Mouse (Mus musculus) thymus, adult 2 months (tissue): ENCODE measurements at regions not wholly inside any gene's neighbourhood (a gene's known extent, or its start where the extent isn't known, plus 50 kb on each side); places are given as distances from the start of the nearest gene placed in this dataset.

ENCODE experiments used
- DNase-seq: peaks from one replicate; pipeline ENCODE4 v3.0.0; 2021
- H3K27ac ChIP-seq: fragments of 200-500 bp; 2 replicates; pipeline ENCODE4 v1.5.1; 2012; ENCODE audit warnings: low read length, control low read depth; ENCODE audit not compliant: control insufficient read depth, insufficient read depth
- H3K27me3 ChIP-seq: fragments of 200-500 bp; 2 replicates; pipeline ENCODE4 v1.6.1; 2012; ENCODE audit warnings: mild to moderate bottlenecking, low read length, moderate library complexity, mixed read lengths; ENCODE audit not compliant: control insufficient read depth, insufficient read depth
- H3K36me3 ChIP-seq: fragments of 200-500 bp; 2 replicates; pipeline ENCODE4 v1.6.1; 2012; ENCODE audit warnings: mild to moderate bottlenecking, low read length, moderate library complexity; ENCODE audit not compliant: control insufficient read depth, insufficient read depth
- H3K4me1 ChIP-seq: fragments of 200-500 bp; replicated peaks from 2 replicates; pipeline ENCODE4 v1.6.1; 2012; ENCODE audit warnings: low read length; ENCODE audit not compliant: control insufficient read depth, insufficient read depth
- H3K4me3 ChIP-seq: fragments of 200-500 bp; 2 replicates; pipeline ENCODE4 v1.5.1; 2012; ENCODE audit warnings: mild to moderate bottlenecking, low read length, control low read depth, moderate library complexity; ENCODE audit not compliant: control insufficient read depth, insufficient read depth
- CTCF ChIP-seq: fragments of 200-500 bp; IDR thresholded peaks from 2 replicates; pipeline ENCODE4 v1.5.1; 2012; ENCODE audit warnings: mild to moderate bottlenecking, control low read depth, low read length, moderate library complexity, borderline replicate concordance; ENCODE audit not compliant: control insufficient read depth, poor library complexity, insufficient read depth; ENCODE audit errors: extremely low read depth
- POLR2A ChIP-seq: fragments of 200-500 bp; IDR thresholded peaks from 2 replicates; pipeline ENCODE4 v1.6.1; 2012; ENCODE audit warnings: mild to moderate bottlenecking, low read length, control low read depth, moderate library complexity; ENCODE audit not compliant: control insufficient read depth, poor library complexity, insufficient read depth; ENCODE audit errors: extremely low read depth
- WGBS: fragments of 180-500 bp; shearing (Covaris S2); methylation state at CpG from one replicate; pipeline ENCODE4 v1.1.7; 2018; 5-methylcytosine and 5-hydroxymethylcytosine counted together

DNA sequence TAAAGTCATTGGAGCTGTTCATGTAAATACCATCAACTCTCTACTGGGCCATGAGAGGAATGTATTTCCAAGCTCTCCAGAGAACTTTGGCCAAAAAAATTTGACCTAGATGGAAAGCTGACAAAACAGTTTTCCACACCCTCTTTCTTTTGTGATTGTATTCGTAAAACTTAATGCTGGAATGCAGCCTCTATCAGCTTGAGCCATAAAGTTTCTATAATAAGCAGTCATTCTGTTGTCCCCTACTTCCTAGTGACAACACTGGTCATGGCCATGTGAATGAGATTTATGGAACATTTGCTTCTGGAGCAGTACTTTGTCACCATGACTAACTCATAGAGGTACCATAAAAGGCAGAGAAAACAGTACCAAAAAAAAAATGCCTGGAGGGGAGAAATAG lies 805.0 kb upstream of the Lrrc6 start:
- Histone ChIP-seq H3K4me3 (no peak overlapping the region), H3K27me3 (no peaks in the 10 kb centered on the region), H3K27ac (no peak overlapping the region), H3K36me3 (no peaks in the 10 kb centered on the region), H3K4me1 (no peaks in the 10 kb centered on the region)
- TF ChIP-seq POLR2A: no peak
- TF ChIP-seq CTCF: no peak
- 90% methylated on average over 1 of the region's 1 CpGs for WGBS
- DNase-seq: no peak

DNA sequence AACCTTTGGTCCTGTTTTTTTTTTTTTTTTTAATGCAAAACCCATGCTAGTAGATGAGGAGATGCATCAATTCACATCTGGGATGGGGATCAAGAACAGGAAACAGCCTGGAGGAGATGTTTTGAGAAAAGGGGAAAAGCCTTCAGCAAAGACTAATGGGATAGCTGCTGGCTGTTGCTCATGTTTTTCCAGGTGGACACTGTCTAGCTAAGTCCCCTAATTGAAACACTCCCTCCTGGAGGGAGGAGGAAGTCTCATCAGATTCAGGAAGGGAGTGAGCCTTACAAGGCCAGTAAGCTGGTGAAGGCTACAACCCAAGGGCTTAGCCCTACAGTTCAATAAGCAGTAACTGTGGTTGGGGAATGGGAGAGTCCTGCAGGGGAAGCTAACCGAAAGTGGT lies 803.1 kb upstream of the Lrrc6 start:
- WGBS: 77% methylated on average over 1 of the region's 1 CpGs
- TF ChIP-seq POLR2A: no peak
- TF ChIP-seq CTCF: no peak
- no peaks in the 10 kb centered on the region for H3K4me1 ChIP-seq
- H3K27ac ChIP-seq: no peak overlapping the region
- no peak overlapping the region for H3K4me3 ChIP-seq
- H3K27me3 ChIP-seq: no peaks in the 10 kb centered on the region
- no peaks in the 10 kb centered on the region for H3K36me3 ChIP-seq
- DNase-seq: no peak

DNA sequence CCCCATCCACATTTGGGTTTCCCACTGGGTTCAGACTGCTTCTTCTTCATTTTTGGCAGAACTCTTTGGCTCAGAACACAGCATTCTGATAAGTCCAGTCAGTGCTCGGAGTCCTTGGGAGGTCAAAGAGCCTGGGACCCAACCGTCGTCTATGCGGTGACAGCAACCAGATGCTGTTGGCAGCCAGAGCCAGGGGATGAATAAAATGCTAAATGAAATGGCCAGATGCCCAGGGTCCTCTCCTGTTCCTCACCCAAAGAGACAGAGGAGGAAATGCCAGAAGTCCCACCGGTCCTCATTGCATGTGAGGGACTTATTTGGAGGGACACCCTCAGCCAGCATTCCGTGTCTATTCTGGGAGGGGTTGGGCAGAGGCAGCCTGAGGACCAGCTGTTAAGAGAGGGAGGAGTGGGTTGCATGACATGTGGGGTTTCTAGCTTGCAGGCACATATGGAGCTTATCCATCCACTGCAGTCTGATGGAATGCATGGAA lies 801.2 kb upstream of the Lrrc6 start:
- H3K4me1 ChIP-seq: no peaks in the 10 kb centered on the region
- DNase-seq: no peak
- no peak overlapping the region for H3K27ac ChIP-seq
- TF ChIP-seq CTCF (no peak), POLR2A (no peak)
- WGBS: 97% methylated on average over 6 of the region's 6 CpGs
- no peaks in the 10 kb centered on the region for H3K27me3 ChIP-seq
- H3K4me3 ChIP-seq: no peak overlapping the region
- no peaks in the 10 kb centered on the region for H3K36me3 ChIP-seq

DNA sequence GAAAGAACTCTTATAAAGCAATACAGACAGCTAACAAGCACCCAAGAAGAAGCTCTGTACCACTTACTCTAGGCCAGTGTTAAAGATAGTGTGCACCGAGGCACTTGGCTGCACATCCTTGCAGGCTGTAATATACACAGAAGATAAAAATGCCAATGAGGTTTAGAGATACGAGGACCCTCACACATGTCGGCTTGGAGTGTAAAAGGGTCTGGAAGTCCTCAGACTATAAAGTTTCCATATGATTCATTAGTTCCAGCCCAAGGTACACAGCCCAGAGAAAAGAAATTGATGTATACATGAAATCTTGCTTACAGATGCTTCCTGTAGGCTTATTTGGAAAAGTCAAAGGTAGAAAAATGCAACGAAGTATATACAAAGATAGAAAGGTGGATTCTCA lies 800.3 kb upstream of the Lrrc6 start:
- no peak overlapping the region for H3K4me3 ChIP-seq
- no peaks in the 10 kb centered on the region for H3K36me3 ChIP-seq
- no peak for DNase-seq
- no peaks in the 10 kb centered on the region for H3K27me3 ChIP-seq
- H3K27ac ChIP-seq: no peak overlapping the region
- H3K4me1 ChIP-seq: no peaks in the 10 kb centered on the region
- whole genome bisulfite sequencing: 91% methylated on average over 4 of the region's 4 CpGs
- TF ChIP-seq POLR2A (no peak), CTCF (no peak)

DNA sequence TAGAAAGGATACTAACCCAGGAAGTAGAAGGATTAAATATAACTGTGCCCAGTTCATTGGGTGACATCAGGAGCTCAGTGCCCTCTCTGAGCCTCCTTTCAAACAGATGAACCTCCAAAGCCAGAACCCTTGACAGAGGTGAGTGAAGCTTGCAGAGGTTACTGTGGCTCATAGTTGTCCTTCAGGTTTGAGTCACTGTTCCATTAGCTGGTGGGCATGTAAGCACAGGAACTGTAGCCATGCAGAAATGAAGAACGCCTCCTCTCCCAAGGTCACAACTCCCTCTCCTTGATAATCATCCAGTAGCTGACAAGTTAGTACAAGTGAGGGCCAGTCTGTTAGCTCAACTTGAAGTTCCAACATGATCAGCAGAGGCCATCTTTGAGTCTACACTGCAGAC lies 794.1 kb upstream of the Lrrc6 start:
- TF ChIP-seq CTCF: no peak
- no peak for TF ChIP-seq POLR2A
- 97% methylated on average over 1 of the region's 1 CpGs for WGBS
- Histone ChIP-seq H3K27me3 (no peaks in the 10 kb centered on the region), H3K4me3 (no peak overlapping the region), H3K4me1 (peaks cover 12% of the 10 kb centered on the region), H3K27ac (no peak overlapping the region), H3K36me3 (no peaks in the 10 kb centered on the region)
- no peak for DNase-seq

DNA sequence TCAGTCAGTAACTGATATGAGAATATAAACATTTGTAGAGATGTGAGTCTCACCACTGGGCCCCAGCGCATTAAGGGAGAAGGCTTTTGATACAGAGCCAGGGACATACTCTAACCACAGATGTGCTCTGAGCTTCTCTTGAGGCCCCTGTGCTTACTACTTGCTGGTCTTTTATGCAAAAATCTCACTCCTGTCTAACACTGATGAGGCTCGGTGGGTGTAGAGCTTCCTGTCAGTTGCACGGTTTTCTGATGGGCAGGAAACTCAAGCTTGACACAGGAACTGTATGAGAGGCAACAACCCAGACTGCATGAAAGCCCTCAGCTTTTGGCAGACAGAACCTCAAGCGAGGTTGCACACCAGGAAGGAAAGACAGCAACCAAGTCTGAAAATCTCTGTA lies 789.0 kb upstream of the Lrrc6 start:
- peak overlapping the region; percentile 86 for H3K27ac ChIP-seq
- H3K27me3 ChIP-seq: no peaks in the 10 kb centered on the region
- no peaks in the 10 kb centered on the region for H3K36me3 ChIP-seq
- H3K4me1 ChIP-seq: peaks cover 20% of the 10 kb centered on the region
- H3K4me3 ChIP-seq: no peak overlapping the region
- TF ChIP-seq CTCF (no peak), POLR2A (no peak)
- DNase-seq: peak; percentile 71
- 2% methylated on average over 4 of the region's 4 CpGs for WGBS

DNA sequence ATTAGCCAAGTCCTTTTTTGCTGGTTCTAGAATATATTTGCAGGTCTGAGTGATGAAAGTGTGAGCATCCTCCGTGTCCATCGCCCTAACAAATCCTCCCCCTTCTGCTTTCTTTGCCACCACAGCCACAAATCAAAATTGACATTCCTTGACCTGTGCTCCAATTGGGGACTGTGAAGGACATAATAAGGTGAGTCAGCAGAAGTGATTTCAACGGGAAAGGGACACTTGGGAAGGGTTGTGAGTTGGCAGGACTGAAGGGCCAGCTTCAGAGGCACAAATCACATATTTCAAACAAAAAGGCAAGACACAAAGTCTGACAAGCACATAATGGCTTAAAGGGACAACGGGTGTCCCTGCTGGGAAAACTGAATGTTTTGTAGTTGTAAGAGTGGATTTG lies 784.2 kb upstream of the Lrrc6 start:
- Histone ChIP-seq H3K36me3 (no peaks in the 10 kb centered on the region), H3K4me3 (no peak overlapping the region), H3K27ac (no peak overlapping the region), H3K27me3 (no peaks in the 10 kb centered on the region), H3K4me1 (peaks cover 9% of the 10 kb centered on the region)
- no peak for TF ChIP-seq POLR2A
- TF ChIP-seq CTCF: no peak
- no peak for DNase-seq
- 94% methylated on average over 4 of the region's 4 CpGs for WGBS
